Mouse (Mus musculus) neural tube, embryonic 10.5 days (tissue): ENCODE measurements at regions not wholly inside any gene's neighbourhood (a gene's known extent, or its start where the extent isn't known, plus 50 kb on each side); places are given as distances from the start of the nearest gene placed in this dataset.

Experiments used
- DNase-seq: peaks from one replicate; pipeline ENCODE4 v3.0.0-alpha.2; 2017; ENCODE audit warnings: low spot score; ENCODE audit errors: extremely low spot score

DNA sequence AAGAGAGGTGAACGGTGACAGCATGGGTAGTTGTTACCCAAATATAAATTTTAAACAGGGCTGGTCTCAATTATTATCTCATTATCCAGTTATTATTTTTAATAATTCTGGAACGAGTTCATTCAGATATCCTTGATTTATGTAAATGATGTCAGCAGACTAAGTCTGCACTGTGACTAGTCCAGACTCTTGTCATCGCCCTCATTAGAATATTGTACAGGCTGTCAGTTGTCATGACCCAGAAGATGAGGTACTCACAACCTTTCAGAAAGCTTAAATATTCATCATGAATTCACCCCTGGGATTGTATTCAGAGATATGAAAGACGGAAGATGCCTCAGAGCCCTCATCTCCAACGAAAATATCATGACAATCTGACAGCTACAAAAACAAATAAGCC lies 300.3 kb upstream of the Nrsn1 start:
- no peak for DNase-seq

DNA sequence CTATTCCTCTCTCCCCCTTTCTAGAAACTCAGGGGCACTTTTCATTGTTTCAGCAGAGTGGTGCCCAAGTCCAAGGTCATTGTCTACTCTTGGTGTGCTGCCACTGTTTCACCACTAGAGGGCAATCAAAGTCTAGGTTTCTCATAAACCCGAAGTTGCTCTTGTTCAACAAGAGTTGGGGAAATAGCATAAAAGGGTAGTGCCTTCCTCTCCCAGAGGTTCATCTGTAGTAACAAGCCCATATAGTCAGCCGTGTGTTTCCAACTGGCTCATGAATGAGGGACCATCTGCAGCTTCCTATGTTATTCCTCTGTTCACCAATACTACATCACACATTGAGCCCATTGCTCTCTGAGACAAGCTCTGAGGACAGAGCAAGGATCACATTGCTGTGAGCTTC lies 292.4 kb upstream of the Nrsn1 start:
- DNase-seq = peak; percentile 63

DNA sequence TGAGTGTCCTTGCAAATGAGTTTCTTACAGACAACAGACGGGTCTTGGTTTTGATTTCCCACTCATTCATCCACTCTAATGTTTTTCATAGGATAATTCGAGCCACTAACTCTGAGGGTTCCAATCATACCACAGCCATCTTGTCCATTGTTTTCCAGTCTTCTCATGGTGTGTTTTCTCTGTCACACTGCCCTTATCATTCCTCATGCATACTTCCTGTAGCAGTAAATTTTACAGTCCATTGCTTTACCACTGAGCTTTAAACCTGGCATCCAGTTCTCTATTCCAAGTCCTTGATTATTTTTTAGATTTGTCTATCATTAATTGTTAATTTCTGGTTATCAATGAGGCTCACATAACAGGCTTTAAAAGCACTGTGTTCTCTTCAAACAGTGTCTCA lies 290.0 kb upstream of the Nrsn1 start:
- no peak for DNase-seq

- DNase-seq = no peak
These were observed 284.7 kb upstream of the Nrsn1 start for GRCm38 (mm10) chr13:25554962-25555361.

GRCm38 (mm10) chr13:25548551-25548950 lies 278.2 kb upstream of the Nrsn1 start:
- no peak for DNase-seq

DNA sequence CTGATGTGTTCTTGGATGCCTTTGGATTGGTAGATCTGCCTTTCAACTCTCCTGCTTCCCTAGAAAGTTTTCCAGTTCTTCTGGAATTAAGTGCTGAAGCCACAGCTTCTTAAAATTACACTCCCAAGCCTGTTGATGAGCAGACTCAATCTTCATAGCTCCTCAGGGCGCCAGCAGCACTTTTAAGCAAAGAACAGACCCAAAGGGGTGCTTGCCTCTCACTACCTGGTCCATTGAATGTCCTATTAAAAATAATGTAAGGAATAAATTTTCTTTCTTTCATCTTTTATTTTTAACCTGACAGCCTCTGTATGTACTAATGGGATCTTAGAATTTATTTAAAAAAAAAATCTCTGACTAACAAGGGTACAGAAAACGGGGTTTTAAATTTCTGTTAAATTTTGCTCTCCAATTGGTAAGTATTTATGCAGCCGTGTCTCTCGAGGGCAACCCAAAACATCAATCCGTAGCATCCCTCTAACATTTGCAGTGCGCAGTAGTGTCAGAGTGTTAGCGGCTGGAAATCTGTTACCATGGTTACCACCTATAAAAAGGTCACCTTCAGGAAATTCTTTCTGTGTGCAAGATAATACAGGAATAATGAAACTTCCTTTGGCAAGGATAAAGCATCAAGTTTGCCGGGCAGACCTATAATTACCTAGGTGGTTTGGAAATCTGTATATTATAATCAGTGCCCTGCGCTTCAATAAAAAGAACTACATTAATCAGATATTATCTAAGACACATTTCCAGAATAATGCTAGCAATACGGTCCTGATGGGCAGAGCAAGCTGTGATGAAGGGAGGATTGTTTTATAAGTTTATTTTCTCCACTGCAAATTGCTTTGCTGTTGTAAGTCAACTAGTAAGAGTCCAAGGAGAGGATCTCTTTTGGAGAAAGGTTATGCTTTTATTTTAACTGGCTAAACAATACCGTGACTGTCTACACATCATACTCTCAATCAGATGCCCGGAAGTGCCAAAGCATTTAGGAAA lies 277.1 kb upstream of the Nrsn1 start:
- DNase-seq = no peak

DNA sequence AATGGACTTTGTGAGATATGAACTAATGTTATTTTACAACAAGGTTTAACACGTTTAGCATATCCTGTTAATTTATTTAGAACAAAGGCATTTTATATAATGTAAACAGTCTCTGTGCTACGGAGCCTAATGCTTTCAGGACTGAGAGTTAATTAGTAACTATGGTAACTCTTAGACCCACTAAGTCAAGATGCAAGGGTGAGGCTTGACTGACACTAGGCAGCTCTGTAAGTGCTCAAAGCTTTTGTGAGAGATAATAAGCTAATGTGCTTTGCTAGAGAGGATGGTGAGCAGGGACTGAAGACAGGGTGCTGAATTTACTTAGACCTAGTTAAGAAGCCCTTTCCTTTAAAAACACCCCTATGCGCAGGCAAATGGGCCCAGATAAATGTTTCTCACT lies 253.8 kb upstream of the Nrsn1 start:
- DNase-seq = no peak

GRCm38 (mm10) chr13:25507355-25507754 lies 237.1 kb upstream of the Nrsn1 start:
- no peak for DNase-seq

- DNase-seq = no peak
These were observed 224.3 kb upstream of the Nrsn1 start for GRCm38 (mm10) chr13:25494492-25495034.

DNA sequence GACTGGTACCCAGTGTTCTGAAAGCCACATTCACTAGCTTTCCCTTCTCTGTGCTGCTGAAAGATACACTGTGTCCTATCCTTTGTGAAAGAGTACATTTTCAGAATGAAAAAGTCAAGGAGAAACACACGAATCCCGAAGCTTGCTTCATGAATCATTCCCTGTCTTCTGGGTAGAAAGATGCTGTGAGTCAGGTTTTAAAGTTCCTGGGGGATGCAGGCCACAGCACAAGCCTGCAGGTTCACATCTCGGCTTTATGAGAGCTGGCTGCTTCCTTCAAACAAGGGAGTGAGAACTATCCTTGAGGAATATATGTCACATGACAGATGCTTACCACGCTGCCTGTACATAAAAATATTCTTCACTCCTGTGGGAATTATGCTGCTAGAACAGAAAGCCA lies 219.7 kb upstream of the Nrsn1 start:
- no peak for DNase-seq

GRCm38 (mm10) chr13:25483309-25483708 lies 213.0 kb upstream of the Nrsn1 start:
- no peak for DNase-seq

GRCm38 (mm10) chr13:25451917-25452316 lies 181.6 kb upstream of the Nrsn1 start:
- DNase-seq = no peak

DNA sequence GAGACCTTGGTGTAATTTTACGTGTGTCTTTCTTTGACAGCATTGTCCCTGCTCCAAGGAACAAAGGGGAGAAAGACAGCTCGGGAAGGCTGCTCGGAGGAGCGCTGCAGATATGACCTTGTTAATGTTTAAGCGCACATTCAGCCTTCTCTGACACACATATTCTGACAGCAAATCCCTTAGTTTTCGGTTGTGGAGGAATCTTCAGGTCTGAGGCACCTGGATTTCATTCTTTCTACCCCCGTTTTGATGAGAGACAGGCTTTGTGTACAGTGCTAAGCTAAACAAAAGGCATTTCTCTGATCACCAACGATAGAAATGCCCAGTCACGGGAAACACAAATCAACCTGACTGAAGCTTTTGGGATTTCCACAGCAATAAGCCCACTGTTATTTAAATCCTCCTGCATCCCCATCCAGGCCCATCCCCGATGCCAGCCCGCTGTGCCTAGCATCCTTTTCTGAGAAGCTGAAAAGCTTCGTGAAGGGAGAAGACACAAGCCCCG lies 181.1 kb upstream of the Nrsn1 start:
- DNase-seq = no peak

DNA sequence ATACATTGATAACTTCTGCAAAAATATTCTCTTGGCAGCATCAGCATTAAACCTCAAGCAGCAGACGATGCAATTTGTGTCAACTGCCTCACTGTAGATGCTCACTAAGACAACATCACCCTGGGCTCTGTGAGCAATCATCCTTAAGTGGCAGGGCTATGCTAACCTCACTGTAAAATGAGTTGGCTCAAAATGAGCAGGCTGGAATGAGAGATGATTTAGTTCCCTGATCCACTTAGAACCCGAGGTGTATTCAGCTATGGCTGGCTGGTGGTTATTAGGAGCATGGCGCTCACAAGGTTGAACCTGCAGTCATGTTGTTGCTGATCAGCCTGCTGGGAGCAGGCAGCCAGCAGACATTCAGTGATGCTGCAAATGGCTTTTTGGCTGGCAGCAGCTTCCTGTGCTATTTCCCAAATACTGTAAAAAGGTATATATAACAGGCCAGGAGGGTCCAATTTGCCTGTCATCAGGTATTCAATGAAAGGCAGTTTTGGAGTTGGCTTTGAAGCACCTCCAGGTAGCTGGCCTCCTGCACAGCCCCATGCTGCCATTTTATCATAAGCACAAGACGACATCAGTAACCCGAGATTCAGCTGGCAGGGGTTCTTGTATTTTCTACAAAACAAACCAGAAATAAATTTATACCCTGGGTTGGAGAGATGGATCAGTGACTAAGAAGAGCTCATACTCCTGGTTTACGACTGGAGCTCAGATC lies 159.6 kb upstream of the Nrsn1 start:
- DNase-seq = no peak

GRCm38 (mm10) chr13:25403182-25403795 lies 133.0 kb upstream of the Nrsn1 start:
- DNase-seq = peak; percentile 31

DNA sequence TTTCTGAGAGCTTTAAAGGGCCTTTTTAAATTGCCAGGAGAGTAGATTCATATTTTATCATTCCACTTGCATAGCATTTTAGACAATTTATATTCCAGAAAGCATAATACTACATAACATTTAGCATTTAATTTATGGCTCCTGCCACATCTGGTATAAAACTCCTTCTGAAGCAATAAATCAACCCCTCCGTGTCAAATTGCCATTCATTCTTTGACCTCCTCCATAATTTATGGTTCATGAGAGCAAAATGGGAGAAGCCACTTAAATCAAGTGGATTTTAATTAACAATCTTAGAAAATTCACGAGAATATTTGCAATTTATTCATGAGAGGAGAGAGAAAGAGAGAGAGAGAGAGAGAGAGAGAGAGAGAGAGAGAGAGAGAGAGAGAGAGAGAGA lies 132.4 kb upstream of the Nrsn1 start:
- no peak for DNase-seq

GRCm38 (mm10) chr13:25401936-25402504 lies 131.7 kb upstream of the Nrsn1 start:
- peak; percentile 22 for DNase-seq

DNA sequence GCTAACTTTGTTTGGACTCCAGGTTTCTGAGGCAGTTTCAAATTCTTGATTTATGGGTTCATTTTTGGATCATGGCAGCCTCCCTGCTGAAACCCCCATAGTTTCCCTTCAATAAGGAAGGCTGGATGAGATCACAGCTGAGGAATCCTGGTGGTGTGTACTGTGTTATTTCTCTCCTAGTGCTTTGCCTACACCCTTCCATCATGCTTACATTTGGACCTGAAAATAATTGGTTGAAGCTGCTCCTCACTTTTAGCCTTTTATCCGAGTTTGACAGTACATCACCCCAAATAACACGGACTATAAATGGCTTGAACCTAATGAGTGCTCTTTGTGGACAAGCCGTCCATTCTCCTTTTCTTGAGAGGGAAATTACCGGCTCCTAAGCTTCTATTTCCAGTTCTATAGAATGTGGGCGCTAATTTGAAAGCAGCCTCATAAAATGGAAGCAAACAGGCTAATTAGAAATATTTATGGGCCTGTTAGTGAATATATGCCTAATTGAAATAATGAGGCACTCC lies 122.5 kb upstream of the Nrsn1 start:
- no peak for DNase-seq

DNA sequence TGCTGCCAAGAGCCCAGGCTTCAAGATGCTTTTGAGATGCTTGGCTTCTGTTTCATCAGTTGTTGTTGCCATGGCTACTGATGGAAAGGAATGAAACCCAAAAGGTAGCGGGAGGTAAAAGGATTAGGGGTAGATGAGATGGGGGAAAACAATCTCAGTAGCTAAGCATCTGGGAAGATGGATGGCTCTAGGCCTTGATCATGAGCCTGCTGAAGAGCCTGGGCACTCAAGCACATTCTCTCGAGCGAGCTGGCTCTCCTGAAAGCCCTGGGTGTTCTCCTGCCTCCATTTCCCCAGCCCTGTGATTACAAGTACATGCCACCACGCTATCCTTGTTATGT lies 92.3 kb upstream of the Nrsn1 start:
- no peak for DNase-seq

DNA sequence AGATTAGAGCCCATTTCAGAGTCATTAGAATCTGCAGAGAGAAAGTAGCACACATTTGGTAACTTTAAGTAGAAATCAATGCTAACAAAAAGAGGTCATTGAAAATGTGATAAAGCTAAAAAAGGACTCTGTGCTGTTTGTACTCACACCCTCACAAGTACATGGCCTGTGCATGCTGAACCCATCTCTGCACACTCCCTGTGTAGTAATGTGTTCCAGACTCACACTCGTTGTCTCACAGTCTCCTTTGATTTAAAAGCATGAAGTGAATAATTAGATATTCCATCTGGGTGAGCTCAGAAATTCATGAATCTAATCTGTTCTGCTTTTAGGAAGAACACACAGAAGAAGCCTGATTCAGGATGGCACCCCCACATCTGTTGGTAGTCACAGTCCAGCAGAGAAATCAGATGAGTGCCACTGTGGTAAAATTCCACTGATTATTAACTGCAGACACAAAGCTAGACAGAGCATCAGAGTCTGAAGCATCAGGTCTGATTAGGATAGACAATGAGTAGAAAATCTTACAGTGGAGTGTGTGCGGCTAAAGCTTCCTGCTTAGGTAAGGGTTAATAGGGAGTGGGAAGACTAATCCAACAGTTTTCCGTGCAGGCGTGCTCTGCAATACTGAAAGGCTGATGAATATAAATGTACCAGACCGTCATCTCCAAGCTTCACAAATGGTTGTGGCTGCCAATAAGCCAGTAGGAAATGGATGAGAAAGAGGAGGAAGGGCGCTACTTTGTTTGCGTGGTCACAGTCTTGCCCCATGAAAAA lies 91.7 kb upstream of the Nrsn1 start:
- DNase-seq = no peak
